Mouse (Mus musculus): Measurements from ENCODE around the gene Dnm1.
A peak's percentile ranks its signal among the peaks of the same experiment; 100 is the strongest.

Dnm1 gene

DNA sequence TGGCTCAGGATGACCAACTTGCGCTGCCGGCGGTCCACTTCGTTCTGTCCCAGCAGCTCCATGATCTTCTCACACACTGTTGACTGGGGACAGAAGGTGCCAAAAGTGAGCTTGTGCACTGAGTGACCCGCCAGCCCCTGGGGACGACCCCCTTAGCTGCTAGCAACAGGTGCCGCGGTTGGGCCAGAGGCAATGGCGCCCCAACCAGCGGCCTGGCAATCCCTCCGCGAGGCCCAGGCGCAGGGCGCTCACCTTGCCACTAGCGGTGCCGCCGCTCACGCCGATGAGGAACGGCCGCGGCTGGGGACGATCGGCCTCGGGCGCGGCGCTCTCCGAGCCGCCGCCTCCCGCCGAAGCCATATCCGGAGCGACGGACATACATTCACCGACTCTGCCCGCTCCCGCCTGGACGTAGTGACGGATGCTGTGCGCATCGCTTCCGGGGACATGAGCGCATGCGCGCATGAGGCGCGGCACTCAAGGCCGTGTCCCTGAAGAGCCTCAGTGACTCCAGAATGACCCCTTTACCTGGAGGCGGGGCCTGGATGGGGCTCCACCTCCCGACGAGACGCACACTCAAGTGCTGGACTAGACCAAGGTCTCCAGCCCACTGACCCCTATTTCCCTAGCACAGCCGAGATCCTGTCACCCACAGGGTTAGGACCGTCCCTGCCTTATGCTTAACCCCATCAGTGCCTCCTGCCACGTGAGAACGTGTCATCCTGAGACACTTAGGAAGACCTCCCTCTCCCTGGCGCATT, 93.3 kb downstream of the Dnm1 start, which contains the start of gene Uck1:
Gene Uck1, minus strand, starts transcription at position 503 of the 761 bp plus-strand sequence.
- peak; percentile 90 to 92 for DNase-seq

DNA sequence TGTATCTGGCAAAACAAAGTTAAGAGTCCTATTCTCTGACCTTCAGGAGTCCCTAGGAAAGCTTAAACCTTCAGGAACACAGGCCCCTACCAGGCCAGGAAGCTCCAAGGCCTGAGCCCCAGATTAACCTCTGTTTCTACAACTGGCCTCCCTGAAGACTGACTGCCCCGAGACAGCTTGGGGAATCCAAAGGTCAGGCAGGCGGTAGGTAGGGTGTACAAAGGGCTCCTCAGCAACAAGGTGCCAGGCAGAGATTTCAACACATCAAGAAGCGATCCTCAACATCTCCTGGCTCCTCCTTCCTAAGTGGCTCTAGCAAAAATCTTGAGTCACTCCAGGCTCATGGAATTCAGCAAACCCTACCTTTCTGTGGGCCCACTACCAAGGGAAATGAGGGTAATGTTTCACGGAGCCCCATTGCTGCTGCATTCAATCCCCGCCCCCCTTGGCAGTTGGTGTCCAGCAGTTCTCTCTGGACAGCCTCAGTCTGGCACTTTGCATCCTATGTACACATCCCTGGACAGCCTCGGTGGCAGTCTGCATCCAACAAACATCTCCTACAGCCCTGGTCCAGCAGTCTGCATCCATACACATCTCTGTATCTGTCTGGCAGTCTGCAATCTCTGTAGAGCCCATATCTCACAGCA, 94.1 kb downstream of the Dnm1 start:
- DNase-seq = no peak

Measured in cerebellum, postnatal 14 days (tissue).